Mouse (Mus musculus): Measurements from ENCODE around the gene Rgs8. TPM values are rescaled to one million over a fixed set of nuclear protein-coding genes. Genes with fewer than 3 reads are reported as not detected.

Gene Rgs8
- total RNA-seq, 1 experiment = 0.31 TPM

DNA sequence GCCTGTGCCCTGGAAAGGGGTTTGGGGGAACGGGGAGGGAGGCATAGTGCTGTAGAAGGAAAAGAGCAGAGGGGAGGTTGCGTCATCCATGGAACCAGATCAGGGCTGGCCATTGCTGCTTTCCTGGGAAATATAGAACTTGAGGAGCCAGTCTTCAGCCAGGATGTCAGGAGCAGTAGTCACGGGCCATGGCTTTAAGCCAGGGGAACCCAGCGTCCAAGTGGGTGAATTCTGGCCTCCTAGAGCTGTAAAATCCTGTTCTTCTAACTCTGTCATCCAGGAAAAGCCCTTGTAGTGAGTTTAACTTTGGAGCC, 8.8 kb downstream of the Rgs8 start:
- H3K4me1 ChIP-seq (ENCODE audit: control insufficient read depth in 2 of 2, insufficient read depth in 2 of 2, low read length in 2 of 2, poor library complexity in 1 of 2) = no peaks in the 10 kb centered on the region
- DNase-seq (ENCODE audit: low read depth, low spot score) = no peak
- no peak overlapping the region for H3K27ac ChIP-seq (ENCODE audit: insufficient read depth, low read depth, low read length, poor library complexity, severe bottlenecking)
- no peak overlapping the region for H3K4me3 ChIP-seq (ENCODE audit: insufficient read depth in 1 of 2, low read depth in 1 of 2, low read length in 2 of 2, poor library complexity in 1 of 2, severe bottlenecking in 1 of 2)
- no peaks in the 10 kb centered on the region for H3K9me3 ChIP-seq (ENCODE audit: control insufficient read depth, insufficient read depth, low read depth, low read length)
- H3K36me3 ChIP-seq (ENCODE audit: control insufficient read depth, insufficient read depth, low read length, poor library complexity, severe bottlenecking) = no peaks in the 10 kb centered on the region
- H3K9ac ChIP-seq (ENCODE audit: insufficient read depth, low read depth, low read length, poor library complexity, severe bottlenecking) = no peak overlapping the region
- TF ChIP-seq MAFK (IDR thresholded peaks at IDR 0.05; ENCODE audit: insufficient read depth, low read depth, low read length) = no peak
- no peak for TF ChIP-seq HCFC1 (IDR thresholded peaks at IDR 0.05; ENCODE audit: borderline replicate concordance, insufficient read depth, low read length)
- in situ Hi-C loops (cut with MboI; ENCODE audit: low sequenced_read_pairs in 2 of 2, unreplicated experiment in 2 of 2) = no loop called here

DNA sequence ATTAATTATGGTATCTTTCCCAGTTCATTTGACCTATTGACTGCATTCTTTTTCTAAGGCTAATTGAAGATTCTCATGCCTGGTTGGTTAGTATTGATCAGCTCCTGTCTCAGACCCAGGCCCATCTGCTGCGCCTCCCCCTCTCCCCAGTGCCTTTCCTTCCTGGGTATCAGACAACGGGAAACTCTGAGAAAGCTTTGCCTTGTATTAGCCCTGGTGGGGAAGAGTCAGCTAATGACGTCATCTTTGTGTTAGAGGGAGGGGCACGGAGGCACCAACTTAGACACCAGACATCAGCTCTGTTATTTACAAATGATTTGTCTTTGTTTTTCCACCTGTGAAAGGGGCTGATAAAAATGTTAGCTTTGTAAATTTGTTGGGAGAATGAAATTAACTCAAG, 9.5 kb downstream of the Rgs8 start:
- no peak overlapping the region for H3K4me3 ChIP-seq (ENCODE audit: insufficient read depth in 1 of 2, low read depth in 1 of 2, low read length in 2 of 2, poor library complexity in 1 of 2, severe bottlenecking in 1 of 2)

DNA sequence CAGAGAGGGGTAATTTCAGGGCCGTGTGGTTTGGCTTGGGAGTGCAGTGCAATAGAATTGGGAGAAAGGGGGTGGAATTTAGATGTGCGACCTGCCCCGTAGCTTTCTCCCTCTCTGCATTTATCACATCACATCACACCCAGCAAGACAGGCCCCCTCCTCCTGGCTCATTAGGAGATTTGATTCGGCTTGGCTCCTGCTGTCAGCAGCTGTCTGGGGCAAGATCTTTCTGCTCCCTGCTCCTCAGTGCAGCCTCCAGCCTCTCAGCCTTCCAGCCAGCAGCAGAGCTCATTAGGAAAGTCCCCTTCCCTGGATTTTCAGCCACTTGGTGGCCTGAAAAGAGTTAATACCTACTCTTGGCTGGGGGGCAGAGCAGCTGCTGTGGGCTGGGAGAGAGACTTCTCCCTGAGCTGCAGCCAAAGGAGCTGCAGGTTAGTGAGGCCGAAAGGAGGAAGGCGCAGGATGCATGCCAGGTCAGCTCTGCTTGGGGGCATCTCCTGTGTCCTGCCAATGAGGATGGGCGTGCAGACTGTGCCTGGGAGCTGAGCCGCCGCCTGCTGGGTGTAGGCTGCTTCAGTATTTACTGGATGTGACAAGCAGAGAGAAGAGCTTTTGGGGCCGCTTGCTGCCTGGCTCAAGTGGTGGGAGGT, 12.4 kb downstream of the Rgs8 start:
- no peaks in the 10 kb centered on the region for H3K36me3 ChIP-seq (ENCODE audit: control insufficient read depth, insufficient read depth, low read length, poor library complexity, severe bottlenecking)
- no peak for DNase-seq (ENCODE audit: low read depth, low spot score)
- H3K4me1 ChIP-seq (ENCODE audit: control insufficient read depth in 2 of 2, insufficient read depth in 2 of 2, low read length in 2 of 2, poor library complexity in 1 of 2) = peaks cover 0 to 3% of the 10 kb centered on the region in 2 experiments; a peak in 1 of 4 replicates
- TF ChIP-seq HCFC1 (IDR thresholded peaks at IDR 0.05; ENCODE audit: borderline replicate concordance, insufficient read depth, low read length) = no peak
- in situ Hi-C loops (cut with MboI; ENCODE audit: low sequenced_read_pairs in 2 of 2, unreplicated experiment in 2 of 2) = no loop called here
- H3K9me3 ChIP-seq (ENCODE audit: control insufficient read depth, insufficient read depth, low read depth, low read length) = no peaks in the 10 kb centered on the region
- H3K4me3 ChIP-seq (ENCODE audit: insufficient read depth in 1 of 2, low read depth in 1 of 2, low read length in 2 of 2, poor library complexity in 1 of 2, severe bottlenecking in 1 of 2) = no peak overlapping the region
- H3K9ac ChIP-seq (ENCODE audit: insufficient read depth, low read depth, low read length, poor library complexity, severe bottlenecking) = no peak overlapping the region
- no peak overlapping the region for H3K27ac ChIP-seq (ENCODE audit: insufficient read depth, low read depth, low read length, poor library complexity, severe bottlenecking)

More for the DNA sequence above, 9.5 kb downstream of the Rgs8 start:
- no peak overlapping the region for H3K27ac ChIP-seq (ENCODE audit: insufficient read depth, low read depth, low read length, poor library complexity, severe bottlenecking)
- H3K9me3 ChIP-seq (ENCODE audit: control insufficient read depth, insufficient read depth, low read depth, low read length) = no peaks in the 10 kb centered on the region
- no peaks in the 10 kb centered on the region for H3K36me3 ChIP-seq (ENCODE audit: control insufficient read depth, insufficient read depth, low read length, poor library complexity, severe bottlenecking)
- H3K4me1 ChIP-seq (ENCODE audit: control insufficient read depth in 2 of 2, insufficient read depth in 2 of 2, low read length in 2 of 2, poor library complexity in 1 of 2) = no peaks in the 10 kb centered on the region
- TF ChIP-seq ZNF384 (IDR thresholded peaks at IDR 0.05; ENCODE audit: low read depth, low read length) (no peak), HCFC1 (IDR thresholded peaks at IDR 0.05; ENCODE audit: borderline replicate concordance, insufficient read depth, low read length) (no peak), CHD2 (IDR thresholded peaks at IDR 0.05; ENCODE audit: low read depth, low read length) (no peak), MAFK (IDR thresholded peaks at IDR 0.05; ENCODE audit: insufficient read depth, low read depth, low read length) (no peak), ZC3H11A (IDR thresholded peaks at IDR 0.05; ENCODE audit: borderline replicate concordance, low read depth, low read length) (no peak)
- DNase-seq (ENCODE audit: low read depth, low spot score) = no peak
- no peak overlapping the region for H3K9ac ChIP-seq (ENCODE audit: insufficient read depth, low read depth, low read length, poor library complexity, severe bottlenecking)
- in situ Hi-C loops (cut with MboI; ENCODE audit: low sequenced_read_pairs in 2 of 2, unreplicated experiment in 2 of 2) = no loop called here

DNA sequence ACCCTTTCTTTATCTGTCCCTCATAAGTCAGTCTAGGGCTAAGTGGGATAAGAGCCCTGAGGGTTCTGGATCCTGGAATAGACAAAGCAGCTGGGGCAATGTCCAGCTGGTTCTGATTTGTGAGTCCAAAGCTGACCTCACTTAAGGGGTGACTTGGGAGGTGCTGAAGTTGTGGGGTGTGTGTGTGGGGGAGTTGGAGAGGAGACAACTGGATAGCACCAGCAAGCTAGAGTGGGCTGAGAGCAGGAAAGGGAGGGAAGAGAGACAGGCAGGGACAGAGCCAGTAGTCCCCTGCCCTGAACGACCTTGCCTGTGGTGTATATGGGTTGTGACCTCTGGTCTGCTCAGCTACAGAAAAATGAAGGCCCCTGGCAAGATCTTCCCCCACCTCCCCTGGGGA, 13.4 kb downstream of the Rgs8 start:
- Histone ChIP-seq H3K9ac (ENCODE audit: insufficient read depth, low read depth, low read length, poor library complexity, severe bottlenecking) (no peak overlapping the region), H3K27ac (ENCODE audit: insufficient read depth, low read depth, low read length, poor library complexity, severe bottlenecking) (no peak overlapping the region), H3K4me3 (ENCODE audit: insufficient read depth in 1 of 2, low read depth in 1 of 2, low read length in 2 of 2, poor library complexity in 1 of 2, severe bottlenecking in 1 of 2) (no peak overlapping the region), H3K36me3 (ENCODE audit: control insufficient read depth, insufficient read depth, low read length, poor library complexity, severe bottlenecking) (no peaks in the 10 kb centered on the region), H3K9me3 (ENCODE audit: control insufficient read depth, insufficient read depth, low read depth, low read length) (no peaks in the 10 kb centered on the region), H3K4me1 (ENCODE audit: control insufficient read depth in 2 of 2, insufficient read depth in 2 of 2, low read length in 2 of 2, poor library complexity in 1 of 2) (peaks cover 0 to 3% of the 10 kb centered on the region in 2 experiments; a peak in 1 of 4 replicates)
- no peak for DNase-seq (ENCODE audit: low read depth, low spot score)
- TF ChIP-seq ZC3H11A (IDR thresholded peaks at IDR 0.05; ENCODE audit: borderline replicate concordance, low read depth, low read length) = no peak
- TF ChIP-seq ZNF384 (IDR thresholded peaks at IDR 0.05; ENCODE audit: low read depth, low read length) = no peak
- no peak for TF ChIP-seq MAFK (IDR thresholded peaks at IDR 0.05; ENCODE audit: insufficient read depth, low read depth, low read length)
- no peak for TF ChIP-seq HCFC1 (IDR thresholded peaks at IDR 0.05; ENCODE audit: borderline replicate concordance, insufficient read depth, low read length)
- no peak for TF ChIP-seq CHD2 (IDR thresholded peaks at IDR 0.05; ENCODE audit: low read depth, low read length)
- in situ Hi-C loops (cut with MboI; ENCODE audit: low sequenced_read_pairs in 2 of 2, unreplicated experiment in 2 of 2) = no loop called here

DNA sequence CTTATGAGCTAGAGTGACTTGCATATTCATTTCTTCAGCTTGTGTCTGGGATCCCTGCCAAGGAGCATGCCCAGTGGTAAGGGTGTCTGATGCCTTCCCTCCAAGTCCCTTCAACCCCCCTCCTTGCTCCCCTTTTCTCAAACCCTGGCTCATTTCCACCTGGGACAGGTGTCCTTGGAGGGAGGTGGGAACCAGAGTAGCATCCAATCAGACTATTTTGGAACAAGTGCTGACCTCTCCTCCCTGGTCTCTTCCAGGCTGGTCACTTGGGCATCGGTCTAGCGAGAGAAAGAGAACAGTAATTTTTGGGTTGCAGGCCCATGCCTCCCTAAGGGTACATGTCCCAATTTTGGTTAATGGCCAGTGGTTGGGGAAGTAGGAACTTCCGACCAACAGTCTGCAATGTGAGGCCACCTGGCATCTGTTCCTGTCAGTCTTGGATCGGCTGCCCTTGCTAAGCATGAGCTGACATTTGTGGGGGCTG, 14.5 kb downstream of the Rgs8 start:
- no peaks in the 10 kb centered on the region for H3K9me3 ChIP-seq (ENCODE audit: control insufficient read depth, insufficient read depth, low read depth, low read length)
- H3K27ac ChIP-seq (ENCODE audit: insufficient read depth, low read depth, low read length, poor library complexity, severe bottlenecking) = no peak overlapping the region
- no peaks in the 10 kb centered on the region for H3K36me3 ChIP-seq (ENCODE audit: control insufficient read depth, insufficient read depth, low read length, poor library complexity, severe bottlenecking)
- H3K9ac ChIP-seq (ENCODE audit: insufficient read depth, low read depth, low read length, poor library complexity, severe bottlenecking) = no peak overlapping the region
- TF ChIP-seq MAFK (IDR thresholded peaks at IDR 0.05; ENCODE audit: insufficient read depth, low read depth, low read length) (no peak), ZC3H11A (IDR thresholded peaks at IDR 0.05; ENCODE audit: borderline replicate concordance, low read depth, low read length) (no peak), ZNF384 (IDR thresholded peaks at IDR 0.05; ENCODE audit: low read depth, low read length) (no peak), HCFC1 (IDR thresholded peaks at IDR 0.05; ENCODE audit: borderline replicate concordance, insufficient read depth, low read length) (no peak), CHD2 (IDR thresholded peaks at IDR 0.05; ENCODE audit: low read depth, low read length) (no peak)
- no peak overlapping the region for H3K4me3 ChIP-seq (ENCODE audit: insufficient read depth in 1 of 2, low read depth in 1 of 2, low read length in 2 of 2, poor library complexity in 1 of 2, severe bottlenecking in 1 of 2)
- peaks cover 0 to 3% of the 10 kb centered on the region in 2 experiments; a peak in 1 of 4 replicates for H3K4me1 ChIP-seq (ENCODE audit: control insufficient read depth in 2 of 2, insufficient read depth in 2 of 2, low read length in 2 of 2, poor library complexity in 1 of 2)
- in situ Hi-C loops (cut with MboI; ENCODE audit: low sequenced_read_pairs in 2 of 2, unreplicated experiment in 2 of 2) = no loop called here
- DNase-seq (ENCODE audit: low read depth, low spot score) = no peak
